Mouse (Mus musculus): Measurements from ENCODE around the gene Kif12. TPM values are rescaled to one million over a fixed set of nuclear protein-coding genes. Genes with fewer than 3 reads are reported as not detected.

Gene Kif12
- polyA plus RNA-seq, 1 experiment from 2014 or later = 9.0 TPM

DNA sequence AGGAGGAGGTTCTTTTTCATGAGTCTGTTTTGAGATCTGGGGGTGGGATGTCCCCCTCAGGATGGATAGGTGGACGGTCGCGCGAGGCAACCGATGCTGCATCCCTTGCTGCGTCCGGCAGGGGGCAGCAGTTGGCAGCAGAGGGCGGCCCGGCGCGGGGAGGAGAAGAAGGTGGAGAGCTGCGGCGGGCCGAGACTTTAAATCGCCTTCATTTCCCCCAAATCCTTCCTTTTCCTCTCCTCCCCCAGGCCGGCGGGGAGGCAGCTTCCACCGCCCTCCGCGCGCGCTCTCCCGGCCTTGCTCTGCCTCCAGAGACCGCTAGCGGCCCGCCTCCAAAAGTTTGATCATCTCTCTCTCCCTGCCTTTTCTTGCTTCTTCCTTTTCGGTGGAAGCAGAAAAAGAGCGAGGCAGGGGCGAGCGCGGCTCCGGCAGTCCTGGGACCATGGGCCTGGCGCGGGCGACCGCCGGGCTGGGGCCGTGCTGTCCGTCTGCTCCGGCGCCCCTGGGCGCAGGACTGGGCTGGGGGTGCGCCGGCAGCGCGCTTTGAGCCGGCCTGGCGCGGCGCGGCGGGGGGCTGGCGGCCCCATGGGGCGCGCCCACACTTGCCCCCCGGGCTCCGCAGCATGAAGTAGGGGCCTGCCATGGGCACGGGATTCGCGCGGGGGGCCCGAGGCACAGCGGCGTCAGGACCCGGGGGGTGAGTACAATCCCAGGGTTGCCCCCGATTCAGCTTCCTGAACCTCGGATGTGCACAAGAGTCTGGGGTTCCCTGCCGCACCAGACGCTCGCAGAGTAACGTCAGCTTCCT, 43.5 kb upstream of the Kif12 start:
- Histone ChIP-seq H3K4me1 (replicated peaks; ENCODE audit: control insufficient read depth, insufficient read depth, low read length) (peaks cover 2% of the 10 kb centered on the region; the same call in 1 of the 2 replicates), H3K27ac (ENCODE audit: low read depth, low read length) (no peak overlapping the region), H3K4me3 (ENCODE audit: low read depth, low read length) (peak overlapping the region; percentile 64), H3K4me2 (peak overlapping the region; percentile 85), H3K36me3 (ENCODE audit: control insufficient read depth, insufficient read depth, low read length) (no peaks in the 10 kb centered on the region), H3K27me3 (replicated peaks; ENCODE audit: control insufficient read depth, insufficient read depth, low read length) (peaks cover 54% of the 10 kb centered on the region), H3K9ac (ENCODE audit: low read depth, low read length) (peak overlapping the region; percentile 60), H3K9me3 (ENCODE audit: control insufficient read depth, low read length) (no peaks in the 10 kb centered on the region)
- WGBS = under 1% methylated on average over 68 of the region's 71 CpGs
- ATAC-seq (replicated peaks; ENCODE audit: low FRiP score) = peak; percentile 42; the same call in 1 of the 2 replicates
- DNase-seq (ENCODE audit: low spot score) = peak; percentile 83

DNA sequence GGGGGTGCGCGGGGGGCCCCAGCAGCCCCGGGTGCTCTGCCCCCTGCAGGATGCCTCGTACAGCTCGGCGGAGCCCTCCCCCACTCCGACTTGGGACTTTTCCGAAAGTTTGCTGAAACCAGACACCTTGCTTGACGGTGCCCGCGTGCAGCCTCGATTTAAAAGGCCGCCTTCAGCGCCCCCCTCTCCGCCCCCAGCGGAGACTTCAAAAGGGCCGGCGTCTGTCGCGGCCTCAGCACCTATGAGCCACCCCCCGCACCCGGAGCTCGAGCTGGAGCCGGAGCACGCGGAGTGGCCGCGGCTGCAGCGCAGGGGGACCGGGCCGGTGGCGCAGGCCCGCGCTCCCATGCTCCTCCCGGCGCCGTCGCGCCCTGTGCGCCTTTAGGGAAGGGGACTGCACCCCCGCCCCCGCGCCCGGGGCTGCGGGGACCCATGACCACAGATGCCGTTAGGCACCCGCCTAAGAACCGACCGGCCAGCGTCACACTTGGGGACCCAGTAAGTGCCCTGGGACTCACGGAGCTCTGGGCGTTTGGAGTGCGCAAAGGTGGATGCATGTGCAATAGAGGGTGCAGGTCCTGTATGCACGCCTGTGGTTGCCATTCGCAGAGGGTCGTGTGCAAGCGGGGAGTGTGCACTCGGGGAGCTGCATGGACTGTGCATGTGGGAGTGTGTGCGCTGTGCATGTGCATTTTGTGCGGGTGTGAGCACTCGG, 42.1 kb upstream of the Kif12 start, which contains the start of gene Col27a1:
Col27a1 (plus strand) TSS at position 98 of the 715 bp plus-strand sequence.
- ATAC-seq (replicated peaks; ENCODE audit: low FRiP score) = peak; percentile 33
- H3K27me3 ChIP-seq (replicated peaks; ENCODE audit: control insufficient read depth, insufficient read depth, low read length) = peaks cover 54% of the 10 kb centered on the region
- peak within 1 kb of the TSS; percentile 47; the same call in 1 of the 2 replicates for H3K9ac ChIP-seq (ENCODE audit: low read depth, low read length)
- no peak within 1 kb of the TSS for H3K27ac ChIP-seq (ENCODE audit: low read depth, low read length)
- DNase-seq (ENCODE audit: low spot score) = peak; percentile 53
- no peaks in the 10 kb centered on the region for H3K9me3 ChIP-seq (ENCODE audit: control insufficient read depth, low read length)
- 1% methylated on average over 59 of the region's 61 CpGs for WGBS
- H3K4me2 ChIP-seq = peak within 1 kb of the TSS; percentile 85
- H3K4me1 ChIP-seq (replicated peaks; ENCODE audit: control insufficient read depth, insufficient read depth, low read length) = peaks cover 2% of the 10 kb centered on the region; the same call in 1 of the 2 replicates
- peak within 1 kb of the TSS; percentile 64 for H3K4me3 ChIP-seq (ENCODE audit: low read depth, low read length)
- H3K36me3 ChIP-seq (ENCODE audit: control insufficient read depth, insufficient read depth, low read length) = no peaks in the 10 kb centered on the region

DNA sequence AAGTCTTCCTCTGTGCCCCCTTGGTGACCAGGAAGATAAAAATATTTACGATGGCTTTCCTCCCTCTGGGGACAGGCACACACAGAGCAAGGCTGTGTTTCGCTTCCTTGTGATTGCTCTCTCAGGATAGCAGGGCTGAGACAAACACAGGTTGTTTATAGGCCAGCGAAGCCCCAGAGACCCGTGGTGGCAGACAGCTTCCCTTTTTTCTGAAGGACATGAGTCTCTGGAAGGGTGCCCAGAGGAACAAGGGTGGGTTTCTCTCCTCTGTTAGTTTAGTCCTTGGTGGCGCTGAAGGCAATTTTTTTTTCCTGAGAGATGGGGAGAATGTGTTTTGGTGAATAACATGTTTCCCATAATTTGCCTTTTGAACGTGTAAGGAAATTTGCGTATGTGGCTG, 33.7 kb upstream of the Kif12 start:
- DNase-seq (ENCODE audit: low spot score) (no peak), ATAC-seq (replicated peaks; ENCODE audit: low FRiP score) (no peak)
- no peak overlapping the region for H3K4me3 ChIP-seq (ENCODE audit: low read depth, low read length)
- H3K4me1 ChIP-seq (replicated peaks; ENCODE audit: control insufficient read depth, insufficient read depth, low read length) = no peaks in the 10 kb centered on the region
- WGBS = 62% methylated on average over 7 of the region's 7 CpGs
- no peaks in the 10 kb centered on the region for H3K36me3 ChIP-seq (ENCODE audit: control insufficient read depth, insufficient read depth, low read length)
- no peaks in the 10 kb centered on the region for H3K9me3 ChIP-seq (ENCODE audit: control insufficient read depth, low read length)
- H3K27me3 ChIP-seq (replicated peaks; ENCODE audit: control insufficient read depth, insufficient read depth, low read length) = no peaks in the 10 kb centered on the region
- no peak overlapping the region for H3K4me2 ChIP-seq
- H3K27ac ChIP-seq (ENCODE audit: low read depth, low read length) = no peak overlapping the region
- H3K9ac ChIP-seq (ENCODE audit: low read depth, low read length) = no peak overlapping the region

DNA sequence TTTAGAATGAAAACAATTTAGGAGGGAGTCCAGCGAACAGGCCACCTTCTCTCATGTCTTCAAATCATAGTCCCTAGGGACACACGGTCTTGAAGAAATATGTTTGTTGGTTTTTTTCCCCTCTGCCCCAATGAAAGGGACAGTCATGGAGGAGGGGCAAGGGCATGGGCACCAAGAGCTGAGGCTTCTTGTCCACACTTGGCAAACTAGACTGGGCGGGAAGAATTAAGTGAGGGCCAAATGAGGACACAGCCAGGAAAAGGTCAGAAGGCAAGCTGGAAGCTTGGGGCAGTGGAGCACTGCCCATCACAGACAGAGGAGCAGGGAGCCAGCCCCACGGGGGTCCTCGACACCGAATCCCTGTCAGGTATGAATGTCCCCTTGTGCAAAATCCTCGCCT, 31.9 kb upstream of the Kif12 start:
- 78% methylated on average over 7 of the region's 7 CpGs for WGBS
- DNase-seq (ENCODE audit: low spot score) = no peak
- no peak for ATAC-seq (replicated peaks; ENCODE audit: low FRiP score)
- no peaks in the 10 kb centered on the region for H3K36me3 ChIP-seq (ENCODE audit: control insufficient read depth, insufficient read depth, low read length)
- no peak overlapping the region for H3K4me2 ChIP-seq
- H3K27me3 ChIP-seq (replicated peaks; ENCODE audit: control insufficient read depth, insufficient read depth, low read length) = no peaks in the 10 kb centered on the region
- no peaks in the 10 kb centered on the region for H3K9me3 ChIP-seq (ENCODE audit: control insufficient read depth, low read length)
- H3K4me3 ChIP-seq (ENCODE audit: low read depth, low read length) = no peak overlapping the region
- no peak overlapping the region for H3K9ac ChIP-seq (ENCODE audit: low read depth, low read length)
- H3K27ac ChIP-seq (ENCODE audit: low read depth, low read length) = no peak overlapping the region
- H3K4me1 ChIP-seq (replicated peaks; ENCODE audit: control insufficient read depth, insufficient read depth, low read length) = no peaks in the 10 kb centered on the region

DNA sequence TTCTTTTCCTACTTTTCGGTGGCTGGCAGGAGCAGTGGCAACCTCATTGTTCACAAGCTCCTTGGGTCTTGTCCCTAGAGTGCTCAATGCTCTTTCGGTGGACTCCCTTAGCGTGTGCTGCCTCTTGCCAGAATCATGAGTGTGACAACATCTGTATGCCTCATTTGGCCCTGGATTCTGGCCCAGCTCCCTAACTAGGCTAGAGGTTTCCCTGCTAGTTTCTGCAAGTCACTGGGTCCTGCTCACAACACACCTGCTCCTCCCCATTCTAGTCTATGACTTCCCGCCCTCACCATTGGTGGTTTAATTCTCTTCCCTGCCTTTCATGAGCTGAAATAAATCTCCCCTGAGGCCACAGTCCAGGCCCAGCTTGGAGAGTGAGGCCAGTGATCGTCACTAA, 27.4 kb upstream of the Kif12 start:
- Histone ChIP-seq H3K9ac (ENCODE audit: low read depth, low read length) (no peak overlapping the region), H3K4me3 (ENCODE audit: low read depth, low read length) (no peak overlapping the region), H3K9me3 (ENCODE audit: control insufficient read depth, low read length) (no peaks in the 10 kb centered on the region), H3K4me1 (replicated peaks; ENCODE audit: control insufficient read depth, insufficient read depth, low read length) (no peaks in the 10 kb centered on the region), H3K4me2 (no peak overlapping the region), H3K27me3 (replicated peaks; ENCODE audit: control insufficient read depth, insufficient read depth, low read length) (no peaks in the 10 kb centered on the region), H3K27ac (ENCODE audit: low read depth, low read length) (no peak overlapping the region), H3K36me3 (ENCODE audit: control insufficient read depth, insufficient read depth, low read length) (no peaks in the 10 kb centered on the region)
- 81% methylated on average over 5 of the region's 5 CpGs for WGBS
- no peak for ATAC-seq (replicated peaks; ENCODE audit: low FRiP score)
- no peak for DNase-seq (ENCODE audit: low spot score)

DNA sequence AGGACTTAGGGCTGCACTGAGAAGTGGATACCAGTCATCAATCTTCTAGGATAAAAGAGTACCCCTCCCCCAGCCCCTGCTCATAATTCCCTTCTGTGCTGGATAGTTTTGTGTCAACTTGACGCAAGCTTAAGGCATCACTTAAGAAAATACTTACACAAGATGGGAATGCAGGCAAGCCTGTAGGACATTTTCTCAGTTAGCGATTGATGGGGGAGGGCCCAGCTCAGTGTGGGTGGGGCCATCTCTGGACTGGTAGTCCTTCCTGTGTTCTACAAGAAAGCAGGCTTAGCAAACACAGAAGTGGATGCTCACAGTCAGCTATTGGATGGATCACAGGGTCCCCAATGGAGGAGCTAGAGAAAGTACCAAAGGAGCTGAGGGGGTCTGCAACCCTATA, 22.4 kb upstream of the Kif12 start:
- ATAC-seq (replicated peaks; ENCODE audit: low FRiP score) = no peak
- no peaks in the 10 kb centered on the region for H3K4me1 ChIP-seq (replicated peaks; ENCODE audit: control insufficient read depth, insufficient read depth, low read length)
- H3K4me3 ChIP-seq (ENCODE audit: low read depth, low read length) = no peak overlapping the region
- no peak overlapping the region for H3K9ac ChIP-seq (ENCODE audit: low read depth, low read length)
- H3K36me3 ChIP-seq (ENCODE audit: control insufficient read depth, insufficient read depth, low read length) = no peaks in the 10 kb centered on the region
- H3K9me3 ChIP-seq (ENCODE audit: control insufficient read depth, low read length) = no peaks in the 10 kb centered on the region
- H3K27me3 ChIP-seq (replicated peaks; ENCODE audit: control insufficient read depth, insufficient read depth, low read length) = no peaks in the 10 kb centered on the region
- no peak for DNase-seq (ENCODE audit: low spot score)
- no peak overlapping the region for H3K4me2 ChIP-seq
- no peak overlapping the region for H3K27ac ChIP-seq (ENCODE audit: low read depth, low read length)
- 78% methylated on average over 2 of the region's 2 CpGs for WGBS

DNA sequence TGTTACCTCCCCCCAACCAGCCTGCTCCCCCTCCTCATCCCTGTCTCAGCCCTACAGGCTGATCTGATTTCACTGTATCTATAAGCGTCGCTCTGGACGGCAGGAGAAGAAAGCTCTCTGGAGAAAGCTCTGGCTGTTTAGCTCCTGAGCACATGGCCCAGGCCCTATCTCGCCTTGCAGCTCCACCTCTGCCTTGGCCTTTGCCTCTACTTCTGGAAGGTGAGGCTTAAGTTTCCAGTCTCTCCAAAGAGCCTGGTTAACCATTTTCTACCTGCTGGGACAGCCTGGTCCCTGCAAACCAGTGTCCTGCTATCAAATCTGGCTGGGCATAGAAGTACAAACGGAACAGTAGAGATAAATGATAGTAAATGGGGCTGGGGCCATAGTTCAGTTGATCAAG, 19.7 kb upstream of the Kif12 start:
- Histone ChIP-seq H3K27me3 (replicated peaks; ENCODE audit: control insufficient read depth, insufficient read depth, low read length) (no peaks in the 10 kb centered on the region), H3K27ac (ENCODE audit: low read depth, low read length) (no peak overlapping the region), H3K36me3 (ENCODE audit: control insufficient read depth, insufficient read depth, low read length) (no peaks in the 10 kb centered on the region), H3K9ac (ENCODE audit: low read depth, low read length) (no peak overlapping the region), H3K9me3 (ENCODE audit: control insufficient read depth, low read length) (no peaks in the 10 kb centered on the region), H3K4me1 (replicated peaks; ENCODE audit: control insufficient read depth, insufficient read depth, low read length) (no peaks in the 10 kb centered on the region; the same call in 1 of the 2 replicates), H3K4me3 (ENCODE audit: low read depth, low read length) (no peak overlapping the region), H3K4me2 (no peak overlapping the region)
- no peak for DNase-seq (ENCODE audit: low spot score)
- ATAC-seq (replicated peaks; ENCODE audit: low FRiP score) = no peak
- 38% methylated on average over 5 of the region's 5 CpGs for WGBS

DNA sequence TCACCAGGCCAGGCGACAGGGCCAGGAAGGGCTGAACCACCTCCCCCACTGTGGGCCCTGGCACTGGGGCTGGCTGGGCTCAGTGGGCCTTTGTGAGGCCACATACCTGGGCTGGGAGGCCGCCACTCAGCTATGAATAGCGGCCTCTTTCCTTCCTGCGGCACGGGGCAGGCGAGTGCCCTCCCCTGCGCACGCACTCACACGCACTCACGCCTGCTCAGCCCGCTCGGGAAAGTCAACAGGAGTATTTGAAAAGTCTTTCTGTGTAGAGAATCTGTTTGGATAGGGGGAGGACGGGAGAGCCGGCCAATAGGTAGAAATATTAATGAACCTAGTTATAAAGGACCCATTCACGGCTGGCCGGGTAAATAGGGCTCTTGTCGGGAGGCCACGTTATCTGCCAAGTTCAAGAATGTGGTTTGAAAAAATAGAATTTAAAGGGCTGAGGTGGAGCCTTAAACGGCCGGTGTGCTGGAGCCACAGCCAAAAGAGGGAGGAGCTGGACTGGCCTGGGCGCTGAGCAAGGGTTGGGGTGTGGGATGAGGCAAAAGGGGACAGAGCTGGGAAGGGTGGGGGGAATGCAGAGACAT, 14.4 kb upstream of the Kif12 start:
- Histone ChIP-seq H3K4me2 (peak overlapping the region; percentile 16; the same call in 1 of the 2 replicates), H3K9ac (ENCODE audit: low read depth, low read length) (no peak overlapping the region)

More for the DNA sequence above, 14.4 kb upstream of the Kif12 start:
- no peaks in the 10 kb centered on the region for H3K36me3 ChIP-seq (ENCODE audit: control insufficient read depth, insufficient read depth, low read length)
- H3K4me1 ChIP-seq (replicated peaks; ENCODE audit: control insufficient read depth, insufficient read depth, low read length) = no peaks in the 10 kb centered on the region; the same call in 1 of the 2 replicates
- no peaks in the 10 kb centered on the region for H3K9me3 ChIP-seq (ENCODE audit: control insufficient read depth, low read length)
- no peak overlapping the region for H3K27ac ChIP-seq (ENCODE audit: low read depth, low read length)
- ATAC-seq (replicated peaks; ENCODE audit: low FRiP score) = 0 out of 2 replicates have a peak, but pooled peaks have one; percentile 39
- H3K27me3 ChIP-seq (replicated peaks; ENCODE audit: control insufficient read depth, insufficient read depth, low read length) = no peaks in the 10 kb centered on the region
- no peak for DNase-seq (ENCODE audit: low spot score)
- no peak overlapping the region for H3K4me3 ChIP-seq (ENCODE audit: low read depth, low read length)
- 55% methylated on average over 21 of the region's 21 CpGs for WGBS

Measured in liver, embryonic 11.5 days (tissue).